Mouse (Mus musculus): ENCODE data around the gene Olfr30.

- TF ChIP-seq CTCF (IDR thresholded peaks at IDR 0.05; ENCODE audit: low read depth) (peak; percentile 43), EP300 (IDR thresholded peaks at IDR 0.05; ENCODE audit: low read depth) (no peak)
These were observed 37.2 kb upstream of the Olfr30 start for GRCm38 (mm10) chr11:58499290-58499689.
